Mouse (Mus musculus): Measurements from ENCODE around the gene Kng1.
"Not testable (repeated sequence)": the region's sequence is repeated elsewhere in the genome, so short reads cannot be mapped to it uniquely, and the experiment has no call there.

Kng1 gene

DNA sequence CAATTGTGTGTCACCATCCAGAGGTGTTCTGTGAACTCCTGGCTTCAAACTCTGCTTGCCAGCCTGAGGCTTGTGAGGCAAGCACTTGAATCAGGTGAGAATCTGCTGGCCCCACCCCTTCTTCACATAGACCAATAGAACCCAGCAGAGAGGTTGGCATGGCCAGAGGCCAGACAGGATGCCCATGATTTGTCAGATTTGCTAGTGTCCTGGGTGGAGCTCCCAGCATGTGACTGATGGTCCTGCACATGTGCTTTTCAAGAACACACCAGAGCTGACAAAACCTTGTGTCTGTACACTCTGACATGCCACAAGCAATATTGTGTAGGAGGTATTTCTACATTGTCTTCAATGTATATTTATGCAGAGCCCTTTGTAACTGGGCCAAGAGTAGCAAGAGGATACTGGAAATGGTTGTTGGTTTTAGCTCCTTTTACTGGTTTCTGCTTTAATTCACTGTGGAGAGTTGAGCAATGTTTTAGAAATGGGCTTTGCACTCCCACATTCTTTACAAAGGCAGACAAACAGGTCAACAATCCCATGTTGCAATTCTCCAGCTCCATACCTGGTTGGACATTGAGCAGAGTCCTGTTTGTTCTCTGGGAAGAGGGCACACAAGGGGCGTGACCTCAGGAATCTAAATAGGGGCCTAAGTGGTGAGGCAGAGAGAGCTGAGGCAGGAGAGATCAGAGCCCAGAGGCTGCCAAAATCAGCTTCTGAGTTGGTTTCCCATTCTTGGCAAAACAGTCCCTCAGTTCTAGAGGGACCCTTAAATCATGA, at the start of gene Kng1:
Gene Kng1 (plus strand): TSS at position 198 of the 780 bp plus-strand sequence.
- DNase-seq, result not testable (repeated sequence)

DNA sequence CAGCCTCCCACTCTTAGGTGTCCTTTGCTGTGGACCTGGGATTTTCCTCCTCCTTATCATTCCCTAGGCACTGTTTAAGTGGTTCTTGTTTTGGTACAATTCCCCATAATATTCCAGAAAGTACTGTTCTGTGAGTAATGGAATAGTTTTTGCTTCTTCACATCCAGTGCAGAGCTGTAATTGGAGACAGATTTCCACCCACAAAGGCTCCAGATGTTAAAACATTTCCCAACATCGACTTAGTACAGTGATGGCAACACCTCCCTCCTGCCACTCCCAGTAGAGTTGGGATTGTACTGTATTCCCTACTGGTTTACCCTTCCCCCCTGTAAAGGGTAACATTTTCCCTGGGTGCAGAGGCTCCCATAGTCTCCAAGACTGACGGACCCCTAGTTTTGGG, 43.9 kb upstream of the Kng1 start:
- not testable (repeated sequence) for DNase-seq

DNA sequence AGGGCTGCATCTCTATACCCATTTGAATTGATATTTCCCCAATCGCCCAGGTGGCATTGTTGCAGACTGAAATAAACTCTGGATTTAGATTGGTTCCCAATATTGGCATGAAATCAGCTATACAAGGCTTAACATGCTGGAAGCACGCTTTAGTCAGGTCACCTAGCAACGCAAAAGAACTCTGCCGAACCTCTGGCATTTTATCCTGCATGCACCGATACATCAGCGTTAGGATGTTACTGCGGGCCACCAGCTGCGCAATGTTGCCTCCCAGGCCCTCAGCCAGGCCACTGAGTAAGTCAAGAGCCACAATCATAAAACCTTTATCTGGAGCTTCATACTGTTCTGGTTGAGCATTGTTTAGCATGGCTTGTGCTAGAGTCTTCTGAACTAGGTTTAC, 43.0 kb upstream of the Kng1 start:
- DNase-seq, result not testable (repeated sequence)

DNA sequence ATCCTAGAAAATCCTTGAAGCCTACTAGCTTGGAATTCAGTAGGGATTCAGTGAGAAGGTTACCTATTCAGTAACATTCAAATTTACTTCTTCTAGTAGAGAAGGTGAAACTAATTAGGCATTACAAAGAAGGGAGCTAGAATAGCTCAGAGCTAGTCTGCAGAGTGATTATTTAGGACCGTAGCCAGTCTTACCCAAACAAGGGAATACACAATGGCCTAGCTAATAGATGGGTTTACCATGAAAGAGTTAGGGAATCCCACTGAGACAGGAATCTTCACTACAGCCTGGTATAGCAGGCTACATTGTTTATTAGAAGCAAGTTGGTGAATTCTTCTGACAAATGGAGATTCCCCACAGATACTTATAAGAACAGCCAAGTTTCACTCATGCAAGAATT, 37.1 kb upstream of the Kng1 start:
- not testable (repeated sequence) for DNase-seq

DNA sequence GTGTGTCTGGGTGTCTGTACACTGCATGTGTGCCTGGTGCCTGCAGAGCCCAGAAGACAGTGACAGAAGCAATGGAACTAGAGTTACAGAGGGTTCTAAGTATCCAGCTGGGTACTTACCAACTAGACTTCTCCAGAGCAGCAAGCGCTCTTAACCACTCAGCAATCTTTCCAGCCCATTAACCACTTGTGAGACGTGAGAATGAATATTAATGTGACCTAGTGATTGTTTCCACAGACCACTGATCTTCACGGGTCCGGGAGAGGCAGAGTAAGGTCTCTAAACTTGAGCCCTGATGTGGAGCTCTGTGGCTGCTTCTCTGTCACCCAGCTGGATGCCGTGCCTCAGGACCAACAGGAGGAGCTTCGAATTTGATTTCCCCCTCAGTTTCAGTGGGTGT, 32.6 kb upstream of the Kng1 start:
- peak; percentile 82 for DNase-seq

DNA sequence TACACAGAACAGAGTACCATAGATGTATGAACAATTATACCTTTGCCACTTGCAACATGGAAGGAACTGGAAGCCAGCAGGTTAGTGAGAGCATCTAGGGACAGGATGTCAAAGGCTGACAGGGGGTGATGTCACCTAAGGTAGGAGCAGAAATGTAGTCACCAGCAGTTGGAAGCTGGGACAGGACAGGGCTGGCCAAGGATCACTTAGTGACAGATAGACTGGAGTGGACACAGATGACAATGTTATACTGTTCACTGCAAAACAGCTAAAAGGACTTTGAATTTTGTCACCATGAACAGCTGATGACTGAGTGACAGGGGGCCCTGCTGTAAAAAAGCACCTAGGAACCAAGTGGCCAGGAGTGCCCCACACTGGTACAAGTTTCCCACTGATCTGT, 31.1 kb upstream of the Kng1 start:
- DNase-seq, result no peak

DNA sequence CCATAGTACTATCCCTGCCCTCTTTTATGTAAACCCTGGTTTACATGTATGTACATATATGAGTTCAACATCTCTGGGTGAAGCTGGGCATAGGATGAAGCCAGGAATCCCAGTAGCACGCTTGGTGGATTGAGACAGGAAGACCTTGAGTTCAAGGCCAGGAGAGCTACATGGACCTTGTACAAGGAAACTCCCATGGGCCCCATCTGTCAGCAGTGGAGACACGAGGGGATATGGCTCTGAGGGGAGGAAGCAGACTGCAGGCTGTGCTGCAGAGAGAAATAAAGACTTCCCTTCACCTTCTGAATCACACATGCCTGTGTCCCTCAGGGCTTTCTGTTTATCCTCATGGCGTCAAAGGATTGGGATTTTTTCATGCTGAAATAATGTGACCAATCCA, 30.3 kb upstream of the Kng1 start:
- DNase-seq, result not testable (repeated sequence)

DNA sequence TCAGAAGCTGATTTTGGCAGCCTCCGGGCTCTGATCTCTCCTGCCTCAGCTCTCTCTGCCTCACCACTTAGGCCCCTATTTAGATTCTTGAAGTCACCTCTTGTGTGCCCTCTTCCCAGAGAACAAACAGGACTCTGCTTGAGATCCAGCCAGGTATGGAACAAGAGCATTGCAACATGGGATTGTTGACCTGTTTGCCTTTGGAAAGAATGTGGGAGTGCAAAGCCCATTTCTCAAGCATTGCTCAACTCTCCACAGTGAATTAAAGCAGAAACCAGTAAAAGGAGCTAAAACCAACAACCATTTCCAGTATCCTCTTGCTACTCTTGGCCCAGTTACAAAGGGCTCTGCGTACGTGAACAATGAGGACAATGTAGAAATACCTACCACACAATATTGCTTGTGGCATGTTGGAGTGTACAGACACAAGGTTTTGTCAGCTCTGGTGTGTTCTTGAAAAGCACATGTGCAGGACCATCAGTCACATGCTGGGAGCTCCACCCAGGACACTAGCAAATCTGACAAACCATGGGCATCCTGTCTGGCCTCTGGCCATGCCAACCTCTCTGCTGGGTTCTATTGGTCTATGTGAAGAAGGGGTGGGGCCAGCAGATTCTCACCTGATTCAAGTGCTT, 28.6 kb upstream of the Kng1 start, which contains the start of gene Kng2:
Gene Kng2 (minus strand): TSS at position 517 of the 635 bp plus-strand sequence.
- DNase-seq, result peak; percentile 79

DNA sequence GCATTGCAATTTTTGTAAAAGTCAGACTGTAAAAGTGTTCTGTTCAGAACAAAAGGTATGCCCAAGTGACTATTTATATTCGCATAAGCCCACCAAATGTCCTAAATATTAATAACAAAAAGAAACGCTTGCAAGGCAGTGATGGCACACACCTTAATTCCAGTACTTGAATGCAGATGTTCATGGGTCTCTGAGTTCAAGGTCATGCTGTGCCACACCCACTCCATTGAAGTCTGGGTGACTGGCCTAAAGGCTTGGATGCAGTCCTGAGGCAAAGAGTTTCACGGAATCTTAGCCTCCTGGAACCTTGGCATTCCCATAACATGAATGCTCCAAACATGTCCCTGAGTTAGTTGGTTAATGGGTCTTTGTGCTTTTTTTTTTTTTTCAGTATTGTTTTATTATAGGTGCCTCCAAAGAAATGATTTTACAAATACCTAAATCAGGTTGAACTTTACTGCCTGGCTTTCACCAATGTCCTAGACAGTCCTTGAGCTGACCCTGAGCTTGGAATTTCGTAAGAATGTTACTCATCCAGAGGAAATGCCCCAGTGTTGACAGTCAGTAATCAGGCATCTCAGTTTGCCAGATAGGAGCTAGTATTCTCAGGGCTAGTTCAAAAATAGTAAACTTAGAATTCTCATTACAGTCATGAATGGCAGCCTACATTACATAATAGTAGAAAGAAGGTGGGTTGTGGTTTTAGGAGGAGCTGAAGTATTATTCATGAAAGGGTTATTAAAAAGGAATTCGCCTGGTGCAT, 26.8 kb upstream of the Kng1 start:
- DNase-seq, result no peak

DNA sequence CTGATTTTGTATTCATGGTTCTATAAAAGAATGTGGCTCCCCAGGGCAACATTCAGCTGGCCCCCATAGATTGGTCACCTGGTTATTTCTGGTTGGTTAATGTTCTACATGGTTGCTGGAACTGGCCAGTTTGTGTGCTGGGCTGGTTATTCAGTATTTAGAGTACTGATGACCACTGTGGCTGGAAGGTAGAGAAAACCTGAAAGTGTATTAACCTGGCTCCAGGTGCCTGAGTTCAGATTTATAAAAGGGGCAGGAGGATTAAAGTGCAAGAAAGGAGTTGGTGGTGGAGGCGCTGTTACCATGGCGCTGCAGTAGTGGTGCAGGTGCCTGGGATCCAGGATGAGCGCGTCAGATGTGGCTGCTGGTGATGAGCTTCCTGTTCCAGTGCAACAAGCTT, 24.0 kb upstream of the Kng1 start:
- DNase-seq, result peak; percentile 90

DNA sequence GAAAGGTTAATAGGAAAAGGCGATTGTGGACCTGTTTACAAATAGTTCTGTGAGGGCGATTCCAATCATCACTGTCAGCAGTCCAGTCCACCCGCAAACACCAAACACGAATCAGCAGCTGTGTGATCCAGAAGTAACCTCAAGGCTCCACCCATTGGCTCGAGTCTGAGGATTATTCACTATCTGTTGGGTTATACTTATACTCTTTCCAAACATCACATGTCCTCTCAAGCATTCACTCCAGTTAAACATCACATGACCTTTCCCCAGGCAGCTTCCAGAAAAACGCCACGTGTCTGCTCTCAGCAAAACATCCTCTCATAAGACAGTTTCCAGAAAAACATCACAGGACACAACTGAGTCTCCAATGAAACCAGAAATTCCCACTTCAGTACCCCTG, 19.9 kb upstream of the Kng1 start:
- peak; percentile 82 for DNase-seq

DNA sequence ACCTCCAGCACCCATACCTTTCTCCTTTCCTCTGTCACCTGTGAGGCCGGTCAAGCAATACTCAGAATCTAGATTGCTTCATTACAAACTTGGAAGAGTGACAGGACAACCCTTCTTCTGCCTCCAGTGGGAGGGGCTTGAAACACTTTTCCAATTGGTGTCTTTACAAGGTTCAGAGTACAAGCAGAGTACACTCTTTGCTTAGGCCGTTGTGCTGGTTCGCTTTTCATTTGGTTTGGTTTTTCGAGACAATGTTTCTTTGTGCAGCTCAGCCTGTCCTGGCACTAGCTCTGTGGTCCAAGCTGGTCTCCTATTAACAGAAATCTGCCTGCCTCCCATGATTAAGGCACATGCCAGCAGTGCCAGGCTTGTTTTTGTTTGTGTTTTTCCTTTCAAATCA, 18.4 kb upstream of the Kng1 start:
- DNase-seq, result peak; percentile 83

DNA sequence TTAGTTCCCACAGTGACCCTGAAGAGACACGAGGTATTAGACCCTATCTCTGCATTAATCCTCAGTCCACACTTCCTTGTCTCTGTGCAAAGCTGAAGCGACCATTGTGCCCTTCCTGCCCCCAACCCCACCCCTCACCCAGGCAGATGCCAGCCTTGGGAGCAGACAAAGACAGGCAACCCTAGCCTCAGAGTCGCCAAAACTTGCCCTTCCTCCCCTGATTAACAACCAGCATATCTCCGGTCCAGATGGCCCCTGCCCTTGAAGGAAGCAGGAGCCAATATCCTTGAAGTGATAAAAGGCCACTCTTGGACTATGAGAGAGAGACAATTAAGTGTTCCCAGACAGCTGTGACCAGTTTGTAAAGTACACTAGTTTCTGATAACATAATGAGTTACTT, 16.8 kb upstream of the Kng1 start:
- DNase-seq, result no peak

DNA sequence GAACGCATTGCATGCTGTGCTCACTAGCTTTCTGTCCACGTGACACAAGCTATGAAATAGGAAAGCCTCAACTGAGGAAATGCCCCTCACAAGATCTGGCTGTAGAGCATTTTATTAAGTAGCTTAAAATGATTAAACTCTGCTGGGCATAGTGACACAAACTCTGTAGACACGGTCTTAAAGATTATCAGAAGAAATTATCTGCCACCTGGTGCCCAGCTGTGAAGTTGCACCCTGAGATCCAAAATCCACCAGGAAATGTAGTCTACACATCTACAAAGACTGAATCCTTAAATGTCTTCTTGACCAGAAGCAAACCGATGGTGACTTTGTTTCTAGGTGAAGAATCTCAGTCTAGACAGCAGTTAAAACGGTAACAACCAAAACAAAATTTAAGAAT, 11.3 kb upstream of the Kng1 start:
- no peak for DNase-seq

DNA sequence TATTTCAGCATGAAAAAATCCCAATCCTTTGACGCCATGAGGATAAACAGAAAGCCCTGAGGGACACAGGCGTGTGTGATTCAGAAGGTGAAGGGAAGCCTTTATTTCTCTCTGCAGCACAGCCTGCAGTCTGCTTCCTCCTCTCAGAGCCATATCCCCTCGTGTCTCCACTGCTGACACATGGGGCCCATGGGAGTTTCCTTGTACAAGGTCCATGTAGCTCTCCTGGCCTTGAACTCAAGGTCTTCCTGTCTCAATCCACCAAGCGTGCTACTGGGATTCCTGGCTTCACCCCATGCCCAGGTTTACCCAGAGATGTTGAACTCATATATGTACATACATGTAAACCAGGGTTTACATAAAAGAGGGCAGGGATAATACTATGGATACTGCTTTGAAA, 2.0 kb downstream of the Kng1 start:
- not testable (repeated sequence) for DNase-seq

DNA sequence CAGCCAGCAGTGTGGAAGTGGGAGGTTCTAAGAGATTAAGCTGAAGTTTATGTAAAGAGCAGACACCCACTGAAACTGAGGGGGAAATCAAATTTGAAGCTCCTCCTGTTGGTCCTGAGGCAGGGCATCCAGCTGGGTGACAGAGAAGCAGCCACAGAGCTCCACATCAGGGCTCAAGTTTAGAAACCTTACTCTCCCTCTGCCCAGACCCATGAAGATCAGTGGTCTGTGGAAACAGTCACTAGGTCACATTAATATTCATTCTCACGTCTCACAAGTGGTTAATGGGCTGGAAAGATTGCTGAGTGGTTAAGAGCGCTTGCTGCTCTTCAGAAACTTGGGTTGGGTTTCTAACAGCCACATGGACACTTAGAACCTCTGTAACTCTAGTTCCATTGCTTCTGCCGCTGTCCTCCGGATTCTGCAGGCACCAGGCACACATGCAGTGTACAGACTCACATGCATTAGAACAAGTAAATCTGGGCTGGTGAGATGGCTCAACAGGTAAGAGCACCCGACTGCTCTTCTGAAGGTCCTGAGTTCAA, 3.2 kb downstream of the Kng1 start:
- not testable (repeated sequence) for DNase-seq

DNA sequence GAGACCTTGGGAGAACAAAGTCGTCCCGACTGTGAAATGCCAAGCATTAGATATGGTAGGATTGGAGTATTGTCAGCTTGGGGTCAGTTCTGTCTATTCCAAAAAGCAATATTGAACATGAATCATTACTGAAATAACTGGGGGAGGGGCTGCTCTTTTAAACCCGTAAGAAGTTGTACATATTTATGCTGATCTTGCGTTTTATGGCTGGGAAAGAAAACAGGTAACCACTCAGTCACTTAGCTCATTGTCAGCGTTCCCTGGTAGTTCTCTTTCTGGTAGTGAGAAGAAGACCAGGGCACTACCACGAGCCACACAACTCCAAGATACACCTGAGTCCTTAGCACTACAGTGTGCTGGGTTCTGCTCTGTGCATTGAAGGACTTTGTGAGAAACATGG, 19.9 kb downstream of the Kng1 start:
- not testable (repeated sequence) for DNase-seq

DNA sequence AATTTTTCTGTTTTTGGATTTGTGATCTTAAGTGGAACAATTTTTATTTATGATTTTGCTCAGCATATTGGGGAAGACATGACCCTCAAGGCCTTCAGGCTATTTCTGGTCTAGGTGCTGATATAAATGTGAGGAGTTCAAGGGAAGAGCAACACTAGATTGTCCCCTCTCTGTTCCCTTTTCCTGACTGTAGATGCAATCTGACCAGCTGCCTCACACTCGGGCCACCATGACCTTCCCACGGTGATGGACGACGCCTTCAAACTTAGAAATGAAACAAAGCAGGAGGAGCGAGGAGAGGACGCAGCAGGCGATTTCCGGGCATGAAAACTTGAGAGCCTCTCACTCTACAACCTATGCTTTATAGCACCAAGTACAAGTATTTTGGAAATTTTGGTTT, 29.5 kb downstream of the Kng1 start:
- DNase-seq, result not testable (repeated sequence)

DNA sequence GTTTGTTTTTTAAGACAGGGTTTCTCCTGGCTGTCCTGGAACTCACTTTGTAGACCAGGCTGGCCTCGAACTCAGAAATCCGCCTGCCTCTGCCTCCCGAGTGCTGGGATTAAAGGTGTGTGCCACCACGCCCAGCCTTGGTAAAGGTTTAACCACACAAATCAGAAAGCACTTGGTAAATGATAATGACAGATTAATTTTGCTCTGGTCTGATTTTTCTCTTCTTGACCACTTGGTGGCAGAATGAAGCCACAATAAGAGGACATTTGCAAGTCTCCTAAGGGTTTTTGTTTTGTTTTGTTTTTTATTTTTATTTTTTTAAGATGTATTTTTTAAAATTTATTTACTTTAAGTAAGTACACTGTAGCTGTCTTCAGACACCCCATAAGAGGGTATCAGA, 30.0 kb downstream of the Kng1 start:
- DNase-seq, result not testable (repeated sequence)

DNA sequence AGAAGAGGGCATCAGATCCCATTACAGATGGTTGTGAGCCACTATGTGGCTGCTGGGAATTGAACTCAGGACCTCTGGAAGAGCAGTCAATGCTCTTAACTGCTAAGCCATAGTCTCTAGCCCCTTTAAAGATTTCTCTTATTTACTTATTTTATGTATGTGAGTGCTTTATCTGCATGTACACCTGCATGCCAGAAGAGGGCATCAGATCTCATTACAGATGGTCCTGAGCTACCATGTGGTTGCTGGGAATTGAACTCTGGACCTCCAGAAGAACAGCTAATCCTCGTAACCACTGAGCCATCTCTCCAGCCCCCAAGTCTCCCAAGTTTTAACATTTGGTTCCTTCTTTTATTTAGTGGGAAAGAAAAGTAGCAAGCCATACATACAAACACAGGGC, 30.8 kb downstream of the Kng1 start:
- DNase-seq, result not testable (repeated sequence)

DNA sequence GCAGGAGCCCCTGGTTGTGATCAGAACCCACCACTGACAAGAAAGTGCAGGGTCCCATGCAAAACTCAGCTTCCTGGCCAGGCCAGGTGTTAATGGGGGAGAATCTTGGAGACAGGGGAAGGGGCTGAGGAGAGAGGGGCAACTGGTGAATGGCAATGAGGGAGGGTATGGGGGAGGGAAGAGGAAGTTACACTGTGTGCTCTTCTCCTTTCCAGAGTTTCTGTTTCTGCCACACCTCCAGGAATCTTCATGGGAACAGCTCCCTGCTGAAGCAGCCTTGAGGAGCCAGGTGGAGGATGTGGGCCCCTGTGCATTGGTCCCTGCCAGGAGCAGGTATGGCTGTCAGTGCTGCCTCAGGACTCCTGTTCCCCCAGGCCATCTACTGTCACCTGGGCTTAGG, 33.7 kb downstream of the Kng1 start:
- not testable (repeated sequence) for DNase-seq

DNA sequence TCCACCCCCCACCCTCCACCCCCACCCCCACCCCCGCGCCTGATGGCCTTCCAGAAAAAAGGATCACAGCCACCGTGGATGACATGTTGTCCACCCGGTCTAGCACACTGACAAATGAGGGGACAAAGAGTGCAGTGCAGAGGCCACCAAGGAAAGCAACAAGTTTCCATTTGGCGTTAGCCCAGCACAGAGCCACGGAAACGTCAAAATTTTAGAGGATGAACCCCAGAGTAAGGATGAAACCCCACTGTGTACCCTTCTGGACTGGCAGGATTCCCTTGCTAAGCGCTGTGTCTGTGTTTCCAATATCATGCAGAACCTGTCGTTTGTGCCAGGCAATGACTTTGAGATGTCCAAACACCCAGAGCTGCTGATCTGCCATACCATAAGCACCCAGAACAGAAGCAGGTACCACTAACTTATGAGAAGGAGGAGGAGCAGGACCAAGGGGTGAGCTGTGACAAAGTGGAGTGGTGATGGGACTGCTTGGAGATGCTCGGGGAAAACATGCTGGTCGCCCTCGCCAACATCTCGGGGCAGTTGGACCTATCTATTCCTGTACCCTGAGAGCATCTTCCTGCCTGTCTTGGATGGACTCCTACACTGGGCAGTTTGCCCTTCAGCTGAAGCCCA, 35.8 kb downstream of the Kng1 start:
- DNase-seq, result no peak

DNA sequence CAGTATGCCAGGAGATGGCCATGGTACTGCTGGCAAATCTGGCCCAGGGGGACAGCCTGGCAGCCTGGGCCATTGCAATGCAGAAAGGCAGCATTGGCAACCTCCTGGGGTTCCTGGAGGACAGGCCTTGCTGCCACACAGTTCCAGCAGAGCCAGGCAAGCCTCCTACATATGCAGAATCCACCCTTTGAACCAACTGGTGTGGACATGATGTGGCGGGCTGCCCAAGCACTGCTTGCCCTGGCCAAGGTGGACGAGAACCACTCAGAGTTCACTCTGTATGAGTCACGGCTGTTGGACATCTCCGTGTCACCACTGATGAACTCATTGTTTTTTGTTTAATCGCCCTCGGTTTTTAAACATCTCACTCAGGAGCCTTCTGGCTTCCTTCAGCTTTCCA, 36.5 kb downstream of the Kng1 start:
- peak; percentile 31 for DNase-seq
